Mouse (Mus musculus) CH12.LX (cell line): ENCODE measurements around the gene Maml1. TPM values are rescaled to one million over a fixed set of nuclear protein-coding genes. Genes with fewer than 3 reads are reported as not detected.

Experiments used
- DNase-seq: peaks from one replicate; pipeline ENCODE4 v3.0.0-alpha.2; 2013; ENCODE audit errors: extremely low read depth
- H3K27ac ChIP-seq: 2 replicates; pipeline ENCODE4 v1.5.1; 2012; ENCODE audit warnings: low read depth, mild to moderate bottlenecking, control low read depth, moderate library complexity; ENCODE audit not compliant: insufficient read depth
- H3K27me3 ChIP-seq: replicated peaks from 2 replicates; pipeline ENCODE3; 2012; ENCODE audit warnings: inconsistent platforms
- H3K36me3 ChIP-seq, 2 experiments: replicated peaks in 1 of 2; 2 replicates each; pipeline versions ENCODE3 to v1.6.1; 2012; ENCODE audit warnings: inconsistent platforms in 1 of 2, low read length in 1 of 2, mild to moderate bottlenecking in 1 of 2, mixed read lengths in 1 of 2, moderate library complexity in 1 of 2; ENCODE audit not compliant: control insufficient read depth in 1 of 2, insufficient read depth in 1 of 2
- H3K4me1 ChIP-seq, 2 experiments: 2 replicates each; pipeline ENCODE4 v1.6.1; 2012; ENCODE audit warnings: inconsistent platforms in 1 of 2, moderate library complexity in 1 of 2; ENCODE audit not compliant: insufficient read depth in 2 of 2, control insufficient read depth in 1 of 2
- H3K4me2 ChIP-seq: 2 replicates; pipeline ENCODE4 v1.6.1; 2012; ENCODE audit warnings: low read depth, mild to moderate bottlenecking, control low read depth; ENCODE audit not compliant: poor library complexity, insufficient read depth, severe bottlenecking
- H3K4me3 ChIP-seq, 3 experiments: fragments of 150-350 bp in 1 of 3; sonication (generic) in 1 of 3; replicated peaks in 1 of 3; 2 replicates each; pipeline versions ENCODE3 to v1.5.1; 2011 to 2012; ENCODE audit warnings: low read depth in 2 of 3, low read length in 2 of 3, mild to moderate bottlenecking in 2 of 3, moderate library complexity in 2 of 3, control low read depth in 1 of 3, improper control_type of control experiment in 1 of 3, inconsistent platforms in 1 of 3, mixed read lengths in 1 of 3; ENCODE audit not compliant: poor library complexity in 1 of 3
- H3K79me2 ChIP-seq: replicated peaks from 2 replicates; pipeline ENCODE4 v1.6.1; 2012; ENCODE audit warnings: mild to moderate bottlenecking, moderate library complexity; ENCODE audit not compliant: control insufficient read depth, poor library complexity, insufficient read depth, severe bottlenecking; ENCODE audit errors: extremely low read depth
- H3K9ac ChIP-seq: 2 replicates; pipeline ENCODE4 v1.6.1; 2012; ENCODE audit warnings: low read depth, mild to moderate bottlenecking, control low read depth, moderate library complexity; ENCODE audit not compliant: insufficient read depth
- H3K9me3 ChIP-seq: replicated peaks from 2 replicates; pipeline ENCODE3; 2012; ENCODE audit warnings: low read length, inconsistent platforms, mixed read lengths
- CHD1 ChIP-seq: IDR thresholded peaks from 2 replicates; pipeline ENCODE4 v1.6.1; 2012; ENCODE audit warnings: low read depth, low read length, improper control_type of control experiment, inconsistent platforms
- CTCF ChIP-seq, 2 experiments: IDR thresholded peaks in 1 of 2; conservative IDR thresholded peaks in 1 of 2; 2 replicates each; pipeline ENCODE4 v1.5.1; 2011 to 2012; ENCODE audit warnings: low read depth in 2 of 2, low read length in 2 of 2, improper control_type of control experiment in 1 of 2, inconsistent platforms in 1 of 2, mild to moderate bottlenecking in 1 of 2, moderate library complexity in 1 of 2
- EP300 ChIP-seq: IDR thresholded peaks from 2 replicates; pipeline ENCODE4 v1.6.1; 2011; ENCODE audit warnings: low read length, improper control_type of control experiment
- GABPA ChIP-seq: IDR thresholded peaks from 2 replicates; pipeline ENCODE4 v1.6.1; 2012; ENCODE audit warnings: low read depth, low read length, improper control_type of control experiment, inconsistent platforms; ENCODE audit not compliant: insufficient replicate concordance
- IRF4 ChIP-seq: IDR thresholded peaks from 2 replicates; pipeline ENCODE4 v1.6.1; 2014; ENCODE audit warnings: low read depth, mild to moderate bottlenecking, inconsistent platforms, low read length, improper control_type of control experiment
- JUN ChIP-seq: IDR thresholded peaks from 2 replicates; pipeline ENCODE4 v1.6.1; 2011; ENCODE audit warnings: low read depth, mild to moderate bottlenecking, low read length, improper control_type of control experiment, moderate library complexity; ENCODE audit not compliant: insufficient read depth
- MAX ChIP-seq: IDR thresholded peaks from 2 replicates; pipeline ENCODE4 v1.6.1; 2011; ENCODE audit warnings: low read length, improper control_type of control experiment
- RAD21 ChIP-seq: IDR thresholded peaks from 2 replicates; pipeline ENCODE4 v1.6.1; 2011; ENCODE audit warnings: low read depth, mild to moderate bottlenecking, low read length, improper control_type of control experiment, moderate library complexity
- RCOR1 ChIP-seq: conservative IDR thresholded peaks from 2 replicates; pipeline ENCODE4 v1.6.1; 2012; ENCODE audit warnings: low read depth, mild to moderate bottlenecking, inconsistent platforms, low read length, improper control_type of control experiment
- SIN3A ChIP-seq: IDR thresholded peaks from 2 replicates; pipeline ENCODE4 v1.6.1; 2012; ENCODE audit warnings: low read length, improper control_type of control experiment, inconsistent platforms
- SMC3 ChIP-seq: IDR thresholded peaks from 2 replicates; pipeline ENCODE4 v1.6.1; 2011; ENCODE audit warnings: low read depth, low read length, improper control_type of control experiment
- ZC3H11A ChIP-seq: IDR thresholded peaks from 2 replicates; pipeline ENCODE4 v1.6.1; 2012; ENCODE audit warnings: low read depth, mild to moderate bottlenecking, inconsistent platforms, low read length, improper control_type of control experiment
- ZKSCAN1 ChIP-seq: IDR thresholded peaks from 2 replicates; pipeline ENCODE4 v1.6.1; 2012; ENCODE audit warnings: low read depth, inconsistent platforms, low read length, improper control_type of control experiment, borderline replicate concordance
- dilution Hi-C: fragments of 300-500 bp; cut with MboI; formaldehyde crosslinking; loops from 2 replicates; pipeline ENCODE4 v1.14.3; 2020; ENCODE audit warnings: low sequenced_read_pairs; ENCODE audit not compliant: extremely low pct_unique_long_range_greater_than_20kb, extremely low pct_ligation_motif_present
- in situ Hi-C: fragments of 300-500 bp; cut with MboI; formaldehyde crosslinking; loops from 3 replicates; pipeline ENCODE4 v1.14.3; 2019; ENCODE audit warnings: low sequenced_read_pairs, low pct_ligation_motif_present, low pct_unique_long_range_greater_than_20kb, mixed read lengths
- polyA plus RNA-seq: library from polyadenylated mRNA; unstranded; fragments of >175 nt; gene quantifications from 2 replicates; pipeline ENCODE4 v1.2.1, GENCODE M21; 2012; ENCODE audit warnings: low read depth; ENCODE audit not compliant: insufficient read length
- total RNA-seq, 2 experiments: library from RNA; depleted of rRNA; stranded (reverse); fragments of 300-350 nt in 1 of 2; fragments of >200 nt in 1 of 2; gene quantifications; 2 replicates each; pipeline ENCODE4 v1.2.3; 2012 to 2014

The Maml1 gene
- total and polyA plus RNA-seq, 3 experiments = 2.2 to 9.7 (median 5.4) TPM

DNA sequence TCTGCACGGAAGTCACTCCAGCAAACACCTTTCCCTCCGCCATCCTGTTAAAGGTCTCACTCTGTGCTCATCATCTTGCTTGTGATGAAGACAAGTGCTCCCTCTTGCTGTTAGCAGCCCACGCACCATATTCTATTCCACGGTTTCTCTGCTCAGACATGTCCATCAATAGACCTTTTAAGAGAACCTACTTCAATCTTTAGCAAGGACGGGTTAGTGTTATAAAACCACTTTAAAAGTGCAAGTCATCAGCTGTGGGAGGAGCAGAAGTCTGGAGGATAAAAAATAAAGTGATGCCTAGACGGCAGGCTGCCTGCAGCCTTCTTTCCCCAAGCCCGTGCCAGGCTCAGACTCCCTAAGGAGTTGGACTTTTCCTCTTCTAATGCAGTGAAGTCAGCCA, 35.5 kb downstream of the Maml1 start:
- no peak for DNase-seq
- Histone ChIP-seq H3K27me3 (no peaks in the 10 kb centered on the region), H3K4me1 (peaks cover 14 to 17% of the 10 kb centered on the region in 2 experiments), H3K79me2 (no peaks in the 10 kb centered on the region), H3K27ac (no peak overlapping the region), H3K9me3 (no peaks in the 10 kb centered on the region), H3K4me3 (no peak overlapping the region), H3K4me2 (no peak overlapping the region), H3K36me3 (peaks cover 52 to 70% of the 10 kb centered on the region in 2 experiments), H3K9ac (no peak overlapping the region)
- in situ Hi-C loops (no loop called here), dilution Hi-C loops (no loop called here)
- no peak for TF ChIP-seq CTCF (conservative IDR thresholded peaks at IDR 0.05 in 1 of 2, IDR thresholded peaks at IDR 0.05 in 1 of 2; ENCODE audit: low read depth in 2 of 2, low read length in 2 of 2)

DNA sequence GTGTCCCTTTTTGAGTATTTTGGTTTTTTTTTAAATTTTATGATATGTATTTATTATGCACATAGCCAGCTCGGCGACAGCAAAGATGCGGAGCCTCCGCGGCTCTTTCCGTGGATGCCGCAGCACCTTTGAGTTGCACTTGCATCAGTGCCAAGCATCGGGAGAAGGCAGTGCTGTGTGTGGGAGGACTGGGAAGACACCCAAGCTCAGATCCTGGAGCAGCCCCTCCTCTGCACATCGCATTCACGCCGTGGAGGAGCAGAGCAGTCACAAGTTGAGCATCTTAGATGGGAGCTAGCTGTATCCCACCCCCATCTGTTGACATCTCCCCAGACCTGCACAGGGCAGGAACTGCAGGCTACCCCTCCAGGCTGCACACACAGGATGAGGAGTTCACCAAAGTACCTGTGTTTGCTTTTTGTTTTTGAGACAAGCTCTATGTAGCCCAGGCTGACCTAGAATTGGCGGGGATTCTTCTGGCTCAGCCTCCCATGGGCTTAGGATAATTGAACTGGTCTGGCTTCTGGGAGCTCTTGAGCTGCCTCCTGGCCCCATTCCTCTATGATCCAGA, 38.0 kb downstream of the Maml1 start:
- DNase-seq = no peak
- H3K4me2 ChIP-seq = no peak overlapping the region
- H3K36me3 ChIP-seq = peaks cover 29 to 45% of the 10 kb centered on the region in 2 experiments
- H3K4me1 ChIP-seq = peaks cover 14 to 17% of the 10 kb centered on the region in 2 experiments
- dilution Hi-C loops (no loop called here), in situ Hi-C loops (no loop called here)
- TF ChIP-seq ZC3H11A = no peak
- TF ChIP-seq RAD21 = no peak
- no peak for TF ChIP-seq CHD1
- no peak for TF ChIP-seq EP300
- H3K27ac ChIP-seq = no peak overlapping the region
- no peaks in the 10 kb centered on the region for H3K9me3 ChIP-seq
- H3K4me3 ChIP-seq = no peak overlapping the region
- no peaks in the 10 kb centered on the region for H3K27me3 ChIP-seq
- no peaks in the 10 kb centered on the region for H3K79me2 ChIP-seq
- H3K9ac ChIP-seq = no peak overlapping the region

GRCm38 (mm10) chr11:50253393-50253792, 38.7 kb downstream of the Maml1 start:
- Histone ChIP-seq H3K9ac (no peak overlapping the region), H3K4me1 (peaks cover 14 to 17% of the 10 kb centered on the region in 2 experiments), H3K4me2 (no peak overlapping the region), H3K4me3 (no peak overlapping the region), H3K9me3 (no peaks in the 10 kb centered on the region), H3K27ac (no peak overlapping the region), H3K36me3 (peaks cover 22 to 38% of the 10 kb centered on the region in 2 experiments), H3K27me3 (no peaks in the 10 kb centered on the region), H3K79me2 (no peaks in the 10 kb centered on the region)
- no peak for TF ChIP-seq SMC3
- no peak for TF ChIP-seq ZC3H11A
- no peak for TF ChIP-seq ZKSCAN1
- no peak for TF ChIP-seq RCOR1
- TF ChIP-seq GABPA = no peak
- TF ChIP-seq JUN = no peak
- TF ChIP-seq CHD1 = no peak
- TF ChIP-seq IRF4 = no peak
- no peak for TF ChIP-seq SIN3A
- TF ChIP-seq MAX = no peak
- TF ChIP-seq EP300 = no peak
- in situ Hi-C loops = no loop called here
- dilution Hi-C loops = no loop called here
- no peak for DNase-seq
